Mouse (Mus musculus): ENCODE data around the gene Fnbp1.

- no peak for TF ChIP-seq POLR2A (IDR thresholded peaks at IDR 0.05; ENCODE audit: low read depth, low read length)
- no peak for TF ChIP-seq CTCF (conservative IDR thresholded peaks at IDR 0.05; ENCODE audit: insufficient read depth, insufficient read length, low read depth, low read length)
These were observed 4.7 kb downstream of the Fnbp1 start for GRCm38 (mm10) chr2:31137018-31137590.
